In the genomic region with DNA sequence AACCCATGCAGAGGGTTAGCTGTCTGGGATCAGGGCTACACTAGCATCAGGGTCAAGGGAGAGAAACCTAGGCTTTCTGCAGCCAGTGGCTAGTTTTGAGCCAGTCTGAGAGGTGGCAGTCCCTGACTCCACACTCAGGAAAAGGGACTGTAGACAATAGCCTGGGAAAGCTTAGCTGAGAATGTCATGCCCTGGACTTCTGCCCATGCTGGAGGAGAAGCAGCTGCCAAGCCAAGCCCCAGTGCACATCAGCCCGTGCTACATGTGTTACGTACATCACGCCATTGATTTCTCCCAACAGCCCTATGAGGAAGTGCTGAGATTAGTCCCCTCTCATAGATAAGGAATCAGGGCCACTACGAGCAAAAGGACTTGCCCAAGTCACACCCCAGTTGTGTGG, we compare ENCODE assay signal across 18 mouse cellular contexts. TPM values are rescaled to one million over a fixed set of nuclear protein-coding genes. Genes with fewer than 3 reads are reported as not detected.
DNase-seq lines count a peak whose midpoint lies in the region; ATAC-seq and TF ChIP-seq lines count a peak whose summit lies in the region.
"Had no signal": no experiment of that assay in that cellular context is flagged by ENCODE, and none has a peak within 500 bp of the region (broad histone marks: within the 10 kb centered on the region; RNA-seq: fewer than 3 reads in every experiment).

No protein-coding gene starts in this region.

- no peaks in the 10 kb centered on the region for H3K36me3 ChIP-seq in intestine, embryonic 16.5 days (ENCODE audit: control insufficient read depth, insufficient read depth, low read length)
- no peaks in the 10 kb centered on the region for H3K36me3 ChIP-seq in intestine, postnatal 0 days (ENCODE audit: control insufficient read depth, insufficient read depth)
- H3K36me3 ChIP-seq in lung, postnatal 0 days (ENCODE audit: insufficient read depth, low read length): no peaks in the 10 kb centered on the region
- no peaks in the 10 kb centered on the region for H3K36me3 ChIP-seq in embryonic facial prominence, embryonic 14.5 days (ENCODE audit: control insufficient read depth, insufficient read depth, low read length)
- H3K36me3 ChIP-seq: heart, embryonic 15.5 days; kidney, embryonic 15.5 days; limb, embryonic 12.5 days had no signal

- H3K9me3 ChIP-seq in intestine, embryonic 16.5 days (ENCODE audit: control insufficient read depth, low read length): no peaks in the 10 kb centered on the region
- H3K9me3 ChIP-seq in intestine, postnatal 0 days (ENCODE audit: control insufficient read depth): no peaks in the 10 kb centered on the region
- H3K9me3 ChIP-seq in lung, postnatal 0 days (ENCODE audit: low read length): no peaks in the 10 kb centered on the region
- H3K9me3 ChIP-seq in embryonic facial prominence, embryonic 14.5 days (ENCODE audit: control insufficient read depth, low read length): no peaks in the 10 kb centered on the region
- H3K9me3 ChIP-seq: heart, embryonic 15.5 days; kidney, embryonic 15.5 days; limb, embryonic 12.5 days had no signal

- peak; percentile 16 for DNase-seq in lung, postnatal 0 days (ENCODE audit: low spot score)
- DNase-seq in lung, postnatal 14 days: no peak
- peak; percentile 30 for DNase-seq in brain, embryonic 14.5 days (ENCODE audit: low read depth)
- DNase-seq in embryonic facial prominence, embryonic 14.5 days (ENCODE audit: low spot score): peak; percentile 22
- DNase-seq in cerebellum, adult 9-10 months: no peak
- DNase-seq: cerebellum, postnatal 14 days; gastrocnemius, adult 2 months; retina, postnatal 1 day; thymus, postnatal 4 days had no signal

- no peak for TF ChIP-seq EP300 in lung, postnatal 0 days (IDR thresholded peaks at IDR 0.05)

- TF ChIP-seq POLR2A in brain, embryonic 14.5 days (IDR thresholded peaks at IDR 0.05; ENCODE audit: borderline replicate concordance, extremely low read depth, insufficient read depth, insufficient read length, poor library complexity, severe bottlenecking): no peak

- 39% methylated on average over 4 of the region's 4 CpGs for WGBS in intestine, embryonic 16.5 days
- WGBS in intestine, postnatal 0 days: 26% methylated on average over 4 of the region's 4 CpGs
- WGBS in lung, postnatal 0 days: 44% methylated on average over 4 of the region's 4 CpGs
- 77% methylated on average over 4 of the region's 4 CpGs for WGBS in embryonic facial prominence, embryonic 14.5 days

- TF ChIP-seq CTCF in intestine, postnatal 0 days (IDR thresholded peaks at IDR 0.05; ENCODE audit: low read depth): no peak
- TF ChIP-seq CTCF in lung, postnatal 0 days (IDR thresholded peaks at IDR 0.05): no peak
- TF ChIP-seq CTCF in brain, embryonic 14.5 days (IDR thresholded peaks at IDR 0.05; ENCODE audit: borderline replicate concordance, extremely low read depth, insufficient read depth, insufficient read length): no peak

- H3K27ac ChIP-seq in intestine, embryonic 16.5 days (ENCODE audit: low read length): no peak overlapping the region
- no peak overlapping the region for H3K27ac ChIP-seq in intestine, postnatal 0 days (ENCODE audit: low read depth, low read length)
- H3K27ac ChIP-seq in lung, postnatal 0 days (ENCODE audit: low read length): no peak overlapping the region
- no peak overlapping the region for H3K27ac ChIP-seq in embryonic facial prominence, embryonic 14.5 days (replicated peaks; ENCODE audit: low read depth, low read length)
- H3K27ac ChIP-seq: gastrocnemius, adult 2 months; heart, embryonic 15.5 days; kidney, embryonic 15.5 days; limb, embryonic 12.5 days; liver, embryonic 14.5 days had no signal

- no peaks in the 10 kb centered on the region for H3K27me3 ChIP-seq in intestine, embryonic 16.5 days (replicated peaks; ENCODE audit: control insufficient read depth, insufficient read depth, low read length)
- H3K27me3 ChIP-seq in intestine, postnatal 0 days (replicated peaks; ENCODE audit: control insufficient read depth, insufficient read depth, low read length): no peaks in the 10 kb centered on the region
- no peaks in the 10 kb centered on the region for H3K27me3 ChIP-seq in lung, postnatal 0 days (replicated peaks; ENCODE audit: insufficient read depth, low read length)
- no peaks in the 10 kb centered on the region for H3K27me3 ChIP-seq in embryonic facial prominence, embryonic 14.5 days (replicated peaks; ENCODE audit: control insufficient read depth, insufficient read depth, low read length)
- H3K27me3 ChIP-seq: kidney, embryonic 15.5 days had no signal

- H3K9ac ChIP-seq in intestine, embryonic 16.5 days (ENCODE audit: low read depth, low read length): no peak overlapping the region
- no peak overlapping the region for H3K9ac ChIP-seq in intestine, postnatal 0 days (ENCODE audit: low read depth, low read length)
- no peak overlapping the region for H3K9ac ChIP-seq in lung, postnatal 0 days (replicated peaks; ENCODE audit: low read depth)
- 0 out of 2 replicates have a peak overlapping the region, but pooled peaks have one; percentile 8 for H3K9ac ChIP-seq in embryonic facial prominence, embryonic 14.5 days (ENCODE audit: low read depth, low read length)
- H3K9ac ChIP-seq: heart, embryonic 15.5 days; kidney, embryonic 15.5 days; limb, embryonic 12.5 days; liver, embryonic 14.5 days had no signal

- H3K4me1 ChIP-seq in intestine, embryonic 16.5 days (ENCODE audit: control insufficient read depth, insufficient read depth, low read length): peaks cover 7% of the 10 kb centered on the region; the same call in 1 of the 2 replicates
- no peaks in the 10 kb centered on the region for H3K4me1 ChIP-seq in intestine, postnatal 0 days (replicated peaks; ENCODE audit: control insufficient read depth, insufficient read depth, low read length)
- H3K4me1 ChIP-seq in lung, postnatal 0 days (ENCODE audit: insufficient read depth, low read depth, low read length): no peaks in the 10 kb centered on the region
- no peaks in the 10 kb centered on the region; the same call in 1 of the 2 replicates for H3K4me1 ChIP-seq in embryonic facial prominence, embryonic 14.5 days (ENCODE audit: control insufficient read depth, insufficient read depth, low read length)
- H3K4me1 ChIP-seq: heart, embryonic 15.5 days had no signal

- no peak overlapping the region for H3K4me2 ChIP-seq in intestine, embryonic 16.5 days (ENCODE audit: low read depth, low read length)
- H3K4me2 ChIP-seq in intestine, postnatal 0 days (replicated peaks; ENCODE audit: low read depth): no peak overlapping the region
- no peak overlapping the region for H3K4me2 ChIP-seq in lung, postnatal 0 days (replicated peaks; ENCODE audit: low read depth, low read length)
- H3K4me2 ChIP-seq in embryonic facial prominence, embryonic 14.5 days (ENCODE audit: low read depth, low read length): no peak overlapping the region
- H3K4me2 ChIP-seq: heart, embryonic 15.5 days; kidney, embryonic 15.5 days; limb, embryonic 12.5 days had no signal

- ATAC-seq in intestine, embryonic 16.5 days: peak; percentile 32; the same call in 1 of the 2 replicates
- ATAC-seq in intestine, postnatal 0 days: no peak
- no peak for ATAC-seq in lung, postnatal 0 days
- no peak for ATAC-seq in embryonic facial prominence, embryonic 14.5 days (ENCODE audit: low read depth)
- ATAC-seq: forebrain, embryonic 16.5 days; inflammation-experienced regulatory T-cells, adult 6 months had no signal

- H3K4me3 ChIP-seq in intestine, embryonic 16.5 days (ENCODE audit: low read length): no peak overlapping the region
- no peak overlapping the region for H3K4me3 ChIP-seq in intestine, postnatal 0 days (ENCODE audit: low read depth, low read length)
- H3K4me3 ChIP-seq in lung, postnatal 0 days (ENCODE audit: low read depth, low read length): no peak overlapping the region
- no peak overlapping the region for H3K4me3 ChIP-seq in embryonic facial prominence, embryonic 14.5 days (ENCODE audit: low read depth, low read length)
- H3K4me3 ChIP-seq: erythroblast, embryonic 14.5 days; gastrocnemius, adult 2 months; heart, embryonic 15.5 days; kidney, embryonic 15.5 days; limb, embryonic 12.5 days had no signal

RNA-seq across cellular contexts. Expression of a gene that starts 29.7 kb away (rescaled TPM):
- polyA plus RNA-seq in intestine, embryonic 16.5 days (2015; fragmentation: Nextera tagmentation; extraction: Ambion mirVana): 23.2 and 24.3 TPM in 2 replicates
- 55.2 and 66.7 TPM in 2 replicates for polyA plus RNA-seq in intestine, postnatal 0 days (2015; fragmentation: Nextera tagmentation; extraction: Ambion mirVana)
- 1.6 and 2.5 TPM in 2 replicates for polyA plus RNA-seq in lung, postnatal 0 days (2015; fragmentation: Nextera tagmentation; extraction: Ambion mirVana)
- polyA plus RNA-seq in brain, embryonic 14.5 days (2012; rRNA removed): 1.1 TPM in 2 replicates
- polyA plus RNA-seq in embryonic facial prominence, embryonic 14.5 days (2014; fragmentation: Nextera tagmentation; extraction: Ambion mirVana): 1.5 and 1.6 TPM in 2 replicates
- polyA plus RNA-seq: erythroblast, embryonic 14.5 days had no signal

RNA-seq across cellular contexts. Expression of a gene that starts 30.3 kb away (rescaled TPM):
- 1.8 and 2.0 TPM in 2 replicates for polyA plus RNA-seq in intestine, embryonic 16.5 days (2015; fragmentation: Nextera tagmentation; extraction: Ambion mirVana)
- polyA plus RNA-seq in intestine, postnatal 0 days (2015; fragmentation: Nextera tagmentation; extraction: Ambion mirVana): 0.60 and 0.89 TPM in 2 replicates
- polyA plus RNA-seq in lung, postnatal 0 days (2015; fragmentation: Nextera tagmentation; extraction: Ambion mirVana): 0.17 and 0.18 TPM in 2 replicates
- polyA plus RNA-seq in brain, embryonic 14.5 days (2012; rRNA removed): 13.8 and 27.0 TPM in 2 replicates
- 1.9 and 2.5 TPM in 2 replicates for polyA plus RNA-seq in embryonic facial prominence, embryonic 14.5 days (2014; fragmentation: Nextera tagmentation; extraction: Ambion mirVana)
- polyA plus RNA-seq: erythroblast, embryonic 14.5 days; inflammation-experienced regulatory T-cells, adult 6 months had no signal

RNA-seq across cellular contexts. Expression of a gene that starts 59.8 kb away (rescaled TPM):
- 537 and 561 TPM in 2 replicates for polyA plus RNA-seq in intestine, embryonic 16.5 days (2015; fragmentation: Nextera tagmentation; extraction: Ambion mirVana)
- 370 and 377 TPM in 2 replicates for polyA plus RNA-seq in intestine, postnatal 0 days (2015; fragmentation: Nextera tagmentation; extraction: Ambion mirVana)
- 686 and 696 TPM in 2 replicates for polyA plus RNA-seq in lung, postnatal 0 days (2015; fragmentation: Nextera tagmentation; extraction: Ambion mirVana)
- polyA plus RNA-seq in brain, embryonic 14.5 days (2012; rRNA removed): 174 and 216 TPM in 2 replicates
- 630 and 649 TPM in 2 replicates for polyA plus RNA-seq in embryonic facial prominence, embryonic 14.5 days (2014; fragmentation: Nextera tagmentation; extraction: Ambion mirVana)

Comparison
In these comparisons a context has a peak if more than half of its experiments do, and no peak if none do; other contexts are left out.
1. DNase-seq: peak in lung, postnatal 0 days (single experiment), brain, embryonic 14.5 days (single experiment) and embryonic facial prominence, embryonic 14.5 days (single experiment); none in lung, postnatal 14 days (single experiment) and cerebellum, adult 9-10 months (single experiment).